Mouse (Mus musculus) lung, postnatal 25 days (tissue): Measurements from ENCODE around the gene 1700017D01Rik.

Experiments used
- DNase-seq: peaks from one replicate; pipeline ENCODE4 v3.0.0; 2022; ENCODE audit warnings: low spot score

1700017D01Rik gene

GRCm38 (mm10) chr19:11048009-11048408, 82.7 kb downstream of the 1700017D01Rik start:
- peak; percentile 40 for DNase-seq
